Mouse (Mus musculus) cerebellum, adult 2 months (tissue): ENCODE measurements at regions not wholly inside any gene's neighbourhood (a gene's known extent, or its start where the extent isn't known, plus 50 kb on each side); places are given as distances from the start of the nearest gene placed in this dataset.

Experiments
- CTCF ChIP-seq: fragments of 200-500 bp; IDR thresholded peaks from 2 replicates; pipeline ENCODE4 v1.5.1; 2011; ENCODE audit warnings: low read depth, mild to moderate bottlenecking, control low read depth, low read length, moderate library complexity, borderline replicate concordance; ENCODE audit not compliant: insufficient read depth
- POLR2A ChIP-seq: fragments of 200-500 bp; IDR thresholded peaks from 2 replicates; pipeline ENCODE4 v1.6.1; 2011; ENCODE audit warnings: low read length, control low read depth, borderline replicate concordance; ENCODE audit not compliant: insufficient read depth

- TF ChIP-seq CTCF (no peak), POLR2A (no peak)
Measured at GRCm38 (mm10) chr5:25628504-25628903, 77.1 kb downstream of the Xrcc2 start.
